Mouse (Mus musculus): ENCODE data around the gene Stpg3. TPM values are rescaled to one million over a fixed set of nuclear protein-coding genes. Genes with fewer than 3 reads are reported as not detected.

Gene Stpg3
- polyA plus RNA-seq, 1 experiment from 2014 or later = not detected

- peaks cover 62% of the 10 kb centered on the region for H3K27me3 ChIP-seq
- H3K9me3 ChIP-seq (replicated peaks) = no peaks in the 10 kb centered on the region
- peak overlapping the region; percentile 84 for H3K4me2 ChIP-seq
- H3K27ac ChIP-seq (replicated peaks) = no peak overlapping the region
- peak overlapping the region; percentile 53 for H3K4me3 ChIP-seq (replicated peaks)
- no peak overlapping the region for H3K9ac ChIP-seq
- H3K4me1 ChIP-seq (replicated peaks) = peaks cover 38% of the 10 kb centered on the region
- no peaks in the 10 kb centered on the region for H3K36me3 ChIP-seq (replicated peaks)
- 0 out of 2 replicates have a peak, but pooled peaks have one; percentile 12 for ATAC-seq (ENCODE audit: insufficient read depth)
- WGBS (ENCODE audit: insufficient replicate concordance) = 32% methylated on average over 5 of the region's 5 CpGs
Observed at GRCm38 (mm10) chr2:25186575-25186930, 27.9 kb downstream of the Stpg3 start.

DNA sequence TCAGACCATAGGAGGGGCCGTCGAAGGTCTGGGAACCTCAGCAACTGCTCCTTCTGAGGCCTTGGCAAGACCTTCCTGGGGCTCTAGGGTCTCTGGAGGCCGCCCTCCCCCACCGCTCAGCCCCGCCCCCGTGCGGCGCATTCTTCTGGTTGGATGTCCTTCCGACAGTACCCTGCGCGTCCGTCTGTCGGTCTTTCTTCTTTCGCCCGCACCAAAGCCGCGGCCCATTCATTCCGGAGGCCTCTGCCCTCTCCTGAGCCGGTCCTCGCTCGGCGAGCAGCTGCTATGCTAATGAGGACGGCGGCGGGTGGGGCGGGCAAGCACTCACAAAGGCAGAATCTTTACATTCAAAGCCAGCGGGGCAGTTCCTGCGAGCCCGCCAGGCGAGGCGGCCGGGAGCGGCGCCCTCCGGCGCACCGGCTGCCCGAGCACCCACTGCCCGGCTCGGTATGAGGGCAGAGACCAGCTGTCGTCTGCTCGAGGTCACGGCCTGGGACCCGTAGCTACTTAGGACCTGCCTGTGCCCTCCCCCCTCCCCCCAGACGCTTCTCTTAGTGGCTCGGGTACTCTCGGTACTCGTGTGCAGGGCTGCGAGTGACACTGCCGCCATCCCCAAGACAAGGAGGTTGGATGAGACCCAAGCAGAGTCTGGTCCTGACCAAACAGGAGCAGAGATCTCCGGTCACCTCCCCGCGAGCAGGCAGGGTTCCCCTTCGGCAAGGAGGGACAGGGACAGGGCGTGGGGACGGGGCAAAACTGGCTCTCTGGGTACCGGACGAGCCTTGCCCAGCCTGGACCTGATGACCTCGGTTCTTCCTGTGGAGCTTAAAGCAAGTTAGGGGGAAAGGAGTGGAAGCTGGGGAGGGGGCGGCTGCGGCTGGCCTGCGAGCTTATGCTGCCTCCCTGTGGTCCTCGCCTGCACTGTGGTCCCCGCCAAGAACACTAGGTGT, 28.5 kb downstream of the Stpg3 start:
- H3K27ac ChIP-seq (replicated peaks) = no peak overlapping the region
- H3K9me3 ChIP-seq (replicated peaks) = no peaks in the 10 kb centered on the region
- peak overlapping the region; percentile 35; the same call in 1 of the 2 replicates for H3K9ac ChIP-seq
- H3K4me2 ChIP-seq = peak overlapping the region; percentile 84
- WGBS (ENCODE audit: insufficient replicate concordance) = 2% methylated on average over 64 of the region's 64 CpGs
- H3K36me3 ChIP-seq (replicated peaks) = no peaks in the 10 kb centered on the region
- peaks cover 68% of the 10 kb centered on the region for H3K27me3 ChIP-seq
- ATAC-seq (ENCODE audit: insufficient read depth) = no peak
- H3K4me3 ChIP-seq (replicated peaks) = peak overlapping the region; percentile 53
- H3K4me1 ChIP-seq (replicated peaks) = peaks cover 45% of the 10 kb centered on the region

DNA sequence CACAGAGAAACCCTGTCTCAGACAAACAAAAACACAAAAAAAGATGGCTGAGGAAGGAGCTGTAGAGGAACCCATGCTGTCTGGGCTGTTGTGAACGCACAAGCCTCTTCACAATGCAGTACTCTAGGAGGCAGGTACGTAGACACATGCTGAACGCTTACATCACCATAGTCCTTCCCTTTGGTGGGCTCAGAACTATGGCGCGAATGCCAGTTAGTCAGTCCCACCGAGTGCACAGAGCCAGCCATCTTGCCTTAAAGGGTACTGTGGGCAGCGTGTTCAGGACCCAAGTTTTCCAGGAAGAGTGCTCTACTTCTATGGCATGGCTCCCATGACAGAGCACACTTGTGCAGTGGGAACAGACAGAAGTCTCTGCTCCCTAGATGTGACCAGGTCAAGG, 29.9 kb downstream of the Stpg3 start:
- H3K4me1 ChIP-seq (replicated peaks) = peaks cover 54% of the 10 kb centered on the region
- H3K27me3 ChIP-seq = peaks cover 82% of the 10 kb centered on the region
- no peak overlapping the region for H3K4me3 ChIP-seq (replicated peaks)
- H3K9ac ChIP-seq = no peak overlapping the region
- no peak for ATAC-seq (ENCODE audit: insufficient read depth)
- H3K4me2 ChIP-seq = no peak overlapping the region
- H3K36me3 ChIP-seq (replicated peaks) = no peaks in the 10 kb centered on the region
- no peaks in the 10 kb centered on the region for H3K9me3 ChIP-seq (replicated peaks)
- no peak overlapping the region for H3K27ac ChIP-seq (replicated peaks)
- 81% methylated on average over 7 of the region's 7 CpGs for WGBS (ENCODE audit: insufficient replicate concordance)

- Histone ChIP-seq H3K9ac (no peak overlapping the region), H3K4me1 (replicated peaks) (peaks cover 60% of the 10 kb centered on the region), H3K4me3 (replicated peaks) (no peak overlapping the region), H3K36me3 (replicated peaks) (no peaks in the 10 kb centered on the region), H3K27ac (replicated peaks) (no peak overlapping the region), H3K4me2 (no peak overlapping the region), H3K9me3 (replicated peaks) (no peaks in the 10 kb centered on the region), H3K27me3 (peaks cover 94% of the 10 kb centered on the region)
- ATAC-seq (ENCODE audit: insufficient read depth) = no peak
- WGBS (ENCODE audit: insufficient replicate concordance) = 51% methylated on average over 2 of the region's 2 CpGs
Observed at GRCm38 (mm10) chr2:25183336-25183735, 31.1 kb downstream of the Stpg3 start.

DNA sequence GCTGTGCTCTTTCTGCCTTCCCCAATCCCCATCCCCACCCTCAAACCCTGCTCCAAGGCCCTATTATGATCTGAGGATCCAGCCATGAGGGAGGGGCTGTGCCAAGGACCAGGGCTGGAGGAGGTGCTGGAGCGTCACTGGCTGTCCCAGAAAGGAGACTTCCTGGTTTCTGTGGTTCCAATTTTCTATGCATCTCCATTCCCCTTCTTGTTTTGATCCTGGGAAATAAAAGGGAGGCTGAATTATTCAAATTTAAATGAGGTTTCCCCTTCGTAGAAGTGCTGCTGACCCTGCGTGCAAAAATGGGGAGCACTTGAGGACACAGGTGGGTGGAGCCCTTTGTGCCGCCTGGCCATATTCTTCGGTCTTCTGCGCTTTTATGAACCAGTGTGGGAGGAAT, 31.8 kb downstream of the Stpg3 start:
- Histone ChIP-seq H3K4me2 (peak overlapping the region; percentile 99), H3K27ac (replicated peaks) (no peak overlapping the region), H3K9ac (no peak overlapping the region), H3K4me1 (replicated peaks) (peaks cover 67% of the 10 kb centered on the region), H3K4me3 (replicated peaks) (peak overlapping the region; percentile 71), H3K9me3 (replicated peaks) (no peaks in the 10 kb centered on the region), H3K27me3 (peaks cover 99% of the 10 kb centered on the region), H3K36me3 (replicated peaks) (no peaks in the 10 kb centered on the region)
- ATAC-seq (ENCODE audit: insufficient read depth) = no peak
- 32% methylated on average over 6 of the region's 6 CpGs for WGBS (ENCODE audit: insufficient replicate concordance)

DNA sequence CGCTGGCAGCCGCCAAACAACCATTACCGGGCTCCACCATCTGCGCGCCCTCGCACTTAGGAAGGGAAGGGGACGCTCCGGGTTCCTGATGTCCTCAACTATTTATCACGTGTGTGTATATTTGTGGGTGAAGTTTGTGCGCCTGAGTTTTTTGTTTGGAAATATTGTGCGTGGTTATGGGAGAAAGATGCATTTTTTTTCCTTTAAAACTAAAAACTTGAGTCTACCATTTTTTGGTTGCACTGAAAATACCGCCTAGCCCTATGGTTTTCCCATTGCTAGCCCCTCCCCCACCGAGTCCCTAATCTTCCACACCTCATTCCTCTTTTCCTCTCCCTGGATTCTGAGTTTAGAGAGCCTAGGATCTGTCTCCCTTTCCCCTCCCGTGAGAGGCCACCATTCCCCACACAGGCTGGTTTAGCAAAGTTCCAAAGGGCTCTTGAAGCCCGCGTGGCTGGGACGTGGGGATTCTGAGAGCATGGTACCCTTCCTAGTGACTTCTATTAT, 32.5 kb downstream of the Stpg3 start:
- no peak for ATAC-seq (ENCODE audit: insufficient read depth)
- peak overlapping the region; percentile 87 for H3K27ac ChIP-seq (replicated peaks)
- H3K9me3 ChIP-seq (replicated peaks) = no peaks in the 10 kb centered on the region
- H3K4me2 ChIP-seq = peak overlapping the region; percentile 99
- H3K36me3 ChIP-seq (replicated peaks) = no peaks in the 10 kb centered on the region
- peak overlapping the region; percentile 72 for H3K9ac ChIP-seq
- peak overlapping the region; percentile 71 for H3K4me3 ChIP-seq (replicated peaks)
- 1% methylated on average over 17 of the region's 17 CpGs for WGBS (ENCODE audit: insufficient replicate concordance)
- peaks cover 68% of the 10 kb centered on the region for H3K4me1 ChIP-seq (replicated peaks)
- peaks cover 97% of the 10 kb centered on the region for H3K27me3 ChIP-seq

GRCm38 (mm10) chr2:25180973-25181890, 33.2 kb downstream of the Stpg3 start:
- peak overlapping the region; percentile 71 for H3K4me3 ChIP-seq (replicated peaks)
- no peaks in the 10 kb centered on the region for H3K36me3 ChIP-seq (replicated peaks)
- ATAC-seq (ENCODE audit: insufficient read depth) = peak; percentile 85
- peaks cover 96% of the 10 kb centered on the region for H3K27me3 ChIP-seq
- no peaks in the 10 kb centered on the region for H3K9me3 ChIP-seq (replicated peaks)
- peak overlapping the region; percentile 72 for H3K9ac ChIP-seq
- peak overlapping the region; percentile 87 for H3K27ac ChIP-seq (replicated peaks)
- peaks cover 64% of the 10 kb centered on the region for H3K4me1 ChIP-seq (replicated peaks)
- H3K4me2 ChIP-seq = peak overlapping the region; percentile 99
- WGBS (ENCODE audit: insufficient replicate concordance) = under 1% methylated on average over 100 of the region's 100 CpGs

DNA sequence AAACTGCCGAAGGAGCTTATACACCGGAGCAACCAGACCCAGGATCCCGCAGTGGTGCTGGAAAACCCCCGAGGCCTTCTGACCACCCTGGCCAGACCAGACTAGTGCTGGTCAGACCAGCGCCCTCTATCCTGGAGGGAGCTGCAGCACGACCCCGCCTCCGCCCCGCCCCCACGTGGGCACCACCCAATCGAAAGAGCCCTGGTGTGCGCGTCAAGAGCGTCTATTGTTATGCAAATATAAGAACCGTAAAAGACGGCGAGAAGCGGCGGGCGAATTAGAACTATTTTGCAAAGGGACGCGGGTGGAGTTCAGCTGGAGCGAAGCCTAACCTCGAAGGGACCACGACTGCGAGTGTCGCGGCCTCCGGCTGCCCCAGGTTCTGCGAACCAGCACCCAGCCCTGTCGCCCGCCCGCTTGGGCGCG, 33.9 kb downstream of the Stpg3 start, which contains the start of gene Nrarp:
TSS of gene Nrarp (plus strand) at position 281 of the 426 bp plus-strand sequence.
- H3K4me2 ChIP-seq = peak within 1 kb of the TSS; percentile 99
- H3K27me3 ChIP-seq = peaks cover 89% of the 10 kb centered on the region
- H3K4me3 ChIP-seq (replicated peaks) = peak within 1 kb of the TSS; percentile 71
- H3K9ac ChIP-seq = peak within 1 kb of the TSS; percentile 72
- H3K27ac ChIP-seq (replicated peaks) = peak within 1 kb of the TSS; percentile 87
- peak; percentile 81 for ATAC-seq (ENCODE audit: insufficient read depth)
- WGBS (ENCODE audit: insufficient replicate concordance) = under 1% methylated on average over 35 of the region's 35 CpGs
- no peaks in the 10 kb centered on the region for H3K36me3 ChIP-seq (replicated peaks)
- H3K4me1 ChIP-seq (replicated peaks) = peaks cover 64% of the 10 kb centered on the region
- H3K9me3 ChIP-seq (replicated peaks) = no peaks in the 10 kb centered on the region

- Histone ChIP-seq H3K27me3 (peaks cover 81% of the 10 kb centered on the region), H3K9ac (no peak overlapping the region), H3K9me3 (replicated peaks) (no peaks in the 10 kb centered on the region), H3K4me3 (replicated peaks) (peak overlapping the region; percentile 71; the same call in 1 of the 2 replicates), H3K4me2 (peak overlapping the region; percentile 99), H3K4me1 (replicated peaks) (peaks cover 64% of the 10 kb centered on the region), H3K36me3 (replicated peaks) (no peaks in the 10 kb centered on the region), H3K27ac (replicated peaks) (no peak overlapping the region)
- 58% methylated on average over 15 of the region's 15 CpGs for WGBS (ENCODE audit: insufficient replicate concordance)
- ATAC-seq (ENCODE audit: insufficient read depth) = no peak
Observed at GRCm38 (mm10) chr2:25179566-25180217, 34.7 kb downstream of the Stpg3 start.

GRCm38 (mm10) chr2:25178285-25178972, 36.0 kb downstream of the Stpg3 start:
- Histone ChIP-seq H3K9me3 (replicated peaks) (no peaks in the 10 kb centered on the region), H3K27ac (replicated peaks) (no peak overlapping the region), H3K27me3 (peaks cover 68% of the 10 kb centered on the region), H3K4me3 (replicated peaks) (no peak overlapping the region), H3K4me2 (no peak overlapping the region), H3K4me1 (replicated peaks) (peaks cover 75% of the 10 kb centered on the region), H3K9ac (no peak overlapping the region), H3K36me3 (replicated peaks) (no peaks in the 10 kb centered on the region)
- 46% methylated on average over 10 of the region's 10 CpGs for WGBS (ENCODE audit: insufficient replicate concordance)
- ATAC-seq (ENCODE audit: insufficient read depth) = no peak

Data from liver, embryonic 15.5 days (tissue).